Mouse (Mus musculus): ENCODE results near the gene Map7d1.

DNA sequence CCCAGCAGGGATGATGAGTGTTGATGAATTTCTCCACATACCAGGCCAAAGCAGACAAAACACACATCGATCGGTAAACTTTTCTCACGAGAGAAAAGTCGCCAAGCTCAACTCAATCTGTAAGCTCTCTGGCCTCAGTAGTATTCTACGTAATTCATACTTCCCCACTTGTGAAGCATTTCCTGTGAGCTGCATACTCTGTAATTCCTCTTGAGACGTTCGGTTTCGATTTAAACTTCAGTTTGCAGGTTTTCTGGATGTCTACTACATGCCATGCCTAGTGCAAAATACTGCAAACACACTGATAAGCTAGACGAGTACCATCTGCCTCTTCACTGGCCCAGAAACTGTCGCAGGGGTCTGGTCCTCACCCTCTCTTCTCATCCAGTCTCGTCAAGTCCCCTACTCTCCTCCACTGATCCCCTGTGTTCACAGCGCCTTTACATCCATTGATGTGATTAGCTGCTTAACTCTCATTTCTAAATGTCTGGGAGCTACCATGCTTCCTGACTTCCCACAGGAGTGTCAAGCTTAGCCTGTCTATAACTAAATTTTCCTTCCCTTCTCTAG lies 51.4 kb downstream of the Map7d1 start:
- TF ChIP-seq POLR2A (IDR thresholded peaks at IDR 0.05; ENCODE audit: borderline replicate concordance, control insufficient read depth, low read depth, low read length) (no peak), CTCF (IDR thresholded peaks at IDR 0.05; ENCODE audit: control insufficient read depth, insufficient read depth, low read length) (no peak)
